Mouse (Mus musculus) kidney, adult 2 months (tissue): ENCODE measurements around the gene Zrsr2. TPM values are rescaled to one million over a fixed set of nuclear protein-coding genes. Genes with fewer than 3 reads are reported as not detected.

ENCODE experiments used
- DNase-seq: peaks from one replicate; pipeline ENCODE4 v3.0.0; 2021
- H3K27ac ChIP-seq: fragments of 200-500 bp; 2 replicates; pipeline ENCODE4 v1.5.1; 2012; ENCODE audit warnings: low read depth, low read length, control low read depth, inconsistent platforms; ENCODE audit not compliant: insufficient read depth
- H3K27me3 ChIP-seq: fragments of 200-500 bp; replicated peaks from 2 replicates; pipeline ENCODE4 v1.6.1; 2012; ENCODE audit warnings: mild to moderate bottlenecking, moderate library complexity, low read length, inconsistent platforms; ENCODE audit not compliant: control insufficient read depth, insufficient read depth
- H3K36me3 ChIP-seq: fragments of 200-500 bp; 2 replicates; pipeline ENCODE4 v1.6.1; 2012; ENCODE audit warnings: mild to moderate bottlenecking, moderate library complexity, low read length, inconsistent platforms; ENCODE audit not compliant: control insufficient read depth, insufficient read depth
- H3K4me1 ChIP-seq: fragments of 200-500 bp; 2 replicates; pipeline ENCODE4 v1.6.1; 2011; ENCODE audit warnings: low read length; ENCODE audit not compliant: control insufficient read depth, insufficient read depth
- H3K4me3 ChIP-seq: fragments of 200-500 bp; 2 replicates; pipeline ENCODE4 v1.5.1; 2011; ENCODE audit warnings: mild to moderate bottlenecking, low read depth, low read length, control low read depth; ENCODE audit not compliant: insufficient read depth
- CTCF ChIP-seq: fragments of 200-500 bp; conservative IDR thresholded peaks from 2 replicates; pipeline ENCODE4 v1.5.1; 2011; ENCODE audit warnings: low read depth, mild to moderate bottlenecking, control low read depth, low read length, moderate library complexity, mixed read lengths; ENCODE audit not compliant: insufficient read depth, insufficient read length
- POLR2A ChIP-seq: fragments of 200-500 bp; IDR thresholded peaks from one replicate; pipeline ENCODE4 v1.6.1; 2011; ENCODE audit warnings: low read depth, low read length, control low read depth
- WGBS: fragments of 180-500 bp; shearing (Covaris S2); methylation state at CpG from one replicate; pipeline ENCODE4 v1.1.7; 2018; 5-methylcytosine and 5-hydroxymethylcytosine counted together
- polyA plus RNA-seq: library from polyadenylated mRNA; depleted of rRNA; stranded (reverse); fragments of >200 nt; gene quantifications from 2 replicates; pipeline ENCODE4 v1.2.3, GENCODE M21; 2012

Zrsr2 gene
- polyA plus RNA-seq, 1 experiment, result 10.5 TPM

DNA sequence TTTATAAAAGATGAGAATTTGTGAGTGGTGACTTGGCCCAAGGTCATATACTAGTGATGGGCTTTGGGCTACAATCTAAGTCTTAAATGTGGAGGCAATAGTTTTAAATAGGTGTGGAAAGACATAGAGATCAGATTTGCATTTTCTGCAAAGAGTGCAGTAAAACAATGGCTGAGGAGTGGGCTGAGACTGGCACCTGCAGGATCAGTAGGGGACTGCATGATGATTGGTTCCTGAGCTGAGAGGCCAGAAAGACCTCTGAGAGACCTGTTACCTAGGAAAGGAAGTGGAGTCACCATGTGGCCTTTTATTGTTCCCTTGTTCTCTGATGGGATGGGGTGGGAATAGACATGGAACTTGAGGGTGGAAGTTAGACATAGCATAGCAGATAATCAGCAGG is 45.7 kb downstream of the Zrsr2 start:
- DNase-seq, result no peak
- Histone ChIP-seq H3K36me3 (no peaks in the 10 kb centered on the region), H3K4me1 (no peaks in the 10 kb centered on the region), H3K4me3 (no peak overlapping the region), H3K27me3 (no peaks in the 10 kb centered on the region), H3K27ac (no peak overlapping the region)
- TF ChIP-seq CTCF, result peak; percentile 47
- TF ChIP-seq POLR2A, result no peak

DNA sequence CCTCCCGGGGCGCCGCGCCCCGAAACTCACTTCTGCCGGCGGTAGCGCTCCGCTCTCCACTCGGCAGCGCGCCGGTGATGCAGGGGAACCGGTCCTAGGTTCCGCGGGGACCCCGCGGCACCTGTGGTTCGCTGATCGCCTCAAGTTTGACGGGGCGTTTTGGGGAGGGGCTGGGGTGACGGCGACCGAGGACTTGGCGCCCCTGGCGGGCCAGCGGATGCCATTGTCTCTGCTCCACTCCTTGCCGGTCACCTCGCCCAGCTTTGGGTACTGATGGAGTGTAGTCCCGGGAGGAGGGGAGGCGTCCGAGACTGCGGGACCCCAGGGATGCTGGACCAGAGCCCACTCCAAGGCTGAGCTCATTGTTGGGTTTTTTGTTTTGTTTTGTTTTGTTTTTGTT is 49.1 kb downstream of the Zrsr2 start:
- no peaks in the 10 kb centered on the region for H3K4me1 ChIP-seq
- no peaks in the 10 kb centered on the region for H3K27me3 ChIP-seq
- under 1% methylated on average over 33 of the region's 34 CpGs for WGBS
- TF ChIP-seq CTCF, result no peak
- TF ChIP-seq POLR2A, result no peak
- H3K27ac ChIP-seq, result no peak overlapping the region
- peak; percentile 14 for DNase-seq
- peak overlapping the region; percentile 76 for H3K4me3 ChIP-seq
- no peaks in the 10 kb centered on the region for H3K36me3 ChIP-seq

DNA sequence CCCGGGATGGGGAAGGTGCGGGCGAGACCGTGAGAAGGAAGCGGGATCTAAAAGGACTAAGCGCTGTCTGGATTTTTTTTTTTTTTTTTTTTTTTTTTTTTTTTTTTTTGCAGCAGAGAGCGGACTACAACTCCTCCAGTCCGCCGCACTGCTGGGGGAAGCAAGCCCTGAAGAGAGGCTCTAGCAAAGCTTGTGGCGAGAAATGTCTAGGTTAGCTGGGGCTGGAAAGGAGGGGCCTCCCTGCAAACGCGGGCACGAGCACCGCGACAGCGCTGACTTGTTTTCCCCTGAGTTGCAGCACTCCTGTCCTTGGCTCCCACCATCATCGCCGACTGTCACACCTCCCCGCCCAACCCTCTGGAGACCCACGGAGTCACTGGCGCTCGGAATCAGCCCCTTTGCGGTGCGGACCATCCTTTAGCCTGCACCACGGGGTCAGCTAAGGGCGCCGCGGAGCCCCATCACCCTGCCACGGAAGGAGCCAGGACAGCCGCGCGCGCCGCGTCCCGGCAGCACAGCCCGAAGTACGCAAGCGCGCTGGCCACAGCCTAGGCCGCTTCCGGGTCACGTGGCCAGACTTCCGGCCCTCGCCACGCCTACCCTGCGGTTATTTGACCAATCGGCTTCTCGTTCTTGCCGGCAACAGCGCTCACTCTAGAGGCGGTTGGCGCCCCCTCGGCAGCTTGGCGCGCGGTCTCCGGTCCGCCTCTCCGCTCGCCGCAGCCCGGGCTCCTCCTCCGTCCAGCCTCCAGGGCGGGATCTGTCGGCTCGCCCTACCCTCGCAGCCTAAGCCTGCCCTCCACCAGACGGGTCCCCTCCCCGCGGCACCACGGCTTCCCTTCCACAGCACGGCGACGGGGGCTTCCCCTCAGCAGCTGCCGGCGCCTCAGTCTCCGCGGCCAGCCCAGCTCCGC is 49.9 kb downstream of the Zrsr2 start, which contains the start of gene Ap1s2:
TSS of gene Ap1s2 (plus strand) at position 681 of the 914 bp plus-strand sequence.
- peak within 1 kb of the TSS; percentile 97 for H3K4me3 ChIP-seq
- peak; percentile 97 for DNase-seq
- H3K4me1 ChIP-seq, result no peaks in the 10 kb centered on the region
- WGBS, result under 1% methylated on average over 73 of the region's 80 CpGs
- H3K27me3 ChIP-seq, result no peaks in the 10 kb centered on the region
- no peaks in the 10 kb centered on the region for H3K36me3 ChIP-seq
- peak within 1 kb of the TSS; percentile 72 for H3K27ac ChIP-seq
- no peak for TF ChIP-seq POLR2A
- TF ChIP-seq CTCF, result no peak

DNA sequence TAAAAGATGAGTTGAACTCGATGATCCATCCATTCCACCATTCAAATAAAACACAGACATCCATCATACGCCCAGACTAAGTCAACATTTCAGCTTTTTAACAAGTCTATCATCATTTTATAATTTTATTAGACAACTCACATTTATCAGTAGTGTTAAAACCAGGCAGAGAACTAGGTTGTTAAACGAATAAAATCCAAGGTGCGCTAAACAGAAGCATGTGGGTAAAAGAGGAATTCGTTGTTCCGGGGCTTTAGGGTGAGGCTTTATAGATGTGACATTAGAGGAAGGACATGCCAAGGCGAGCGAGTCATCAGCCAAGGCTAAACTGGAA is 50.5 kb downstream of the Zrsr2 start:
- Histone ChIP-seq H3K36me3 (no peaks in the 10 kb centered on the region), H3K4me3 (peak overlapping the region; percentile 97), H3K27ac (no peak overlapping the region), H3K4me1 (no peaks in the 10 kb centered on the region), H3K27me3 (no peaks in the 10 kb centered on the region)
- TF ChIP-seq CTCF, result no peak
- TF ChIP-seq POLR2A, result no peak
- 12% methylated on average over 8 of the region's 8 CpGs for WGBS
- peak; percentile 19 for DNase-seq

DNA sequence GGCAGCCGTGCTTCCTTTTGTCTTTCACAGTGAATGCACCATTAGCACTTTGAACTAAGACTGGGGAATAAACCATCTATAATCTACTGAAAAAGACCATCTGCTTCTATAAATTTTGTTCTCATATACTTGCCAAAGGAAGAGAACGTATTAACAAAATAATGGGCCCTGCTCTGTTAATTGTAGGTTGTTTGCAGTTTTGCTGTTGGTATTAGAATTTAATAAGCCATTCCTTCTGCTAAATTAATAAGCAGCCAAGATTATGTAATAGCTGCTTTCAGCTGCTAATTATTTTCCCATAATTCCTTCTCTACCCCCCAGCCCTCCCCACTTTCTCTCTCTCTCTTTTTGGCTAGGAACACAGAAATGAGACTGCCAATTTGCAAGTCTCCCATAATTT is 51.6 kb downstream of the Zrsr2 start:
- no peaks in the 10 kb centered on the region for H3K36me3 ChIP-seq
- no peaks in the 10 kb centered on the region for H3K27me3 ChIP-seq
- H3K4me3 ChIP-seq, result no peak overlapping the region
- no peaks in the 10 kb centered on the region for H3K4me1 ChIP-seq
- TF ChIP-seq CTCF, result no peak
- H3K27ac ChIP-seq, result no peak overlapping the region
- no peak for DNase-seq
- 78% methylated on average over 2 of the region's 2 CpGs for WGBS

DNA sequence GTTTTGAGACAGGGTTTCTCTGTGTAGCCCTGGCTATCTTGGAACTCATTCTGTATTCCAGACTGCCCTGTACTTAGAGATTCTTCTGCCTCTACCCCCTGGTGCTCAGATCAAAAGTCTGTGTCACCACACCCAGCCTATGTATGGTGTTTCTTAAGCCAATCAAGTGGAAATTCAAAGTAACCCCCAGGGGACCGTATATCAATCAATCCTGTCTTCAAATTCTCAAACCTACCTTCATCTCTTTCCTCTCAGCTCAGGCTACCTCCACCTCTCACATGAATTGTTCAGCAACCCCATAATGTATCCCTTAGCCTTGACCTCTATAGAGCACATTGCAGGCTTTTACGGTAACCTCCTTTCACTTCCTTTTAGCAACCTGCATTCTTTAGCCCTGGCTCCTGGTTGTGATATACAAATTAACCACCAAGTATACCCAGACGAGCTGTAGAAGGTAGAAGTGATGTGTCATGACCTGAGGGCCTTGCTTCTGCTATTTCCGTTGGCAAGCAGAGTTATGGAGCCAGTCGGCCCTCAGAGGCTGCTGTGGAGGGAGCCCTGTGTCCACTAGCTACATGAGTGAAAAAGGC is 58.9 kb downstream of the Zrsr2 start:
- no peak overlapping the region for H3K4me3 ChIP-seq
- no peaks in the 10 kb centered on the region for H3K36me3 ChIP-seq
- no peak for DNase-seq
- no peaks in the 10 kb centered on the region for H3K27me3 ChIP-seq
- H3K27ac ChIP-seq, result no peak overlapping the region
- 45% methylated on average over 5 of the region's 5 CpGs for WGBS
- TF ChIP-seq CTCF (no peak), POLR2A (no peak)
- no peaks in the 10 kb centered on the region for H3K4me1 ChIP-seq

DNA sequence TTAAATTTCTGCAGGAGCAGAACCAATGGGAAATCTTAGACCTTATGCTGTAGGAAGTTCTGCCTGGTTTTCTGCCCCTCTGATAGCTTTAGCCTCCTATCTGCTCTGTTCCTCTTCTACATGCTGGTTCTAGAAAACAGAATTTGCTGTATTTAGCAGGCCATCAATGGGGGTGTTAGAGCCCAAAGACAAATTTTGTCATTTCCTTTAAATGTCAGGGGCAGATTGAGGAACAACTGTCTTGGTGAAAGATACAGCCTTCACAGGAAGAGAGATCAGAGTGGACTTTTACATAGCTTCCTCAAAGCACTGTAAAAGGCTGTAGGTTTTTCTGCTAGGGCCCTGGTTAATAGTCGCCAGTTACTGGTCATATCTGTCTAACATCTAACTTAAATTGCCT is 61.1 kb downstream of the Zrsr2 start:
- Histone ChIP-seq H3K4me3 (no peak overlapping the region), H3K27ac (no peak overlapping the region), H3K27me3 (no peaks in the 10 kb centered on the region), H3K36me3 (no peaks in the 10 kb centered on the region), H3K4me1 (no peaks in the 10 kb centered on the region)
- no peak for DNase-seq
- TF ChIP-seq CTCF (no peak), POLR2A (no peak)
- 80% methylated on average over 1 of the region's 1 CpGs for WGBS
